Mouse (Mus musculus) heart, adult 2 months (tissue): ENCODE results near the gene Morc2b.

ENCODE experiments used
- CTCF ChIP-seq: fragments of 200-600 bp; IDR thresholded peaks from 2 replicates; pipeline ENCODE4 v1.8.1; 2022; ENCODE audit warnings: antibody characterized with exemption, mild to moderate bottlenecking, moderate library complexity
- POLR2A ChIP-seq: fragments of 200-500 bp; IDR thresholded peaks from 2 replicates; pipeline ENCODE4 v1.6.1; 2011; ENCODE audit warnings: mild to moderate bottlenecking, low read depth, low read length, control low read depth; ENCODE audit not compliant: insufficient read depth

DNA sequence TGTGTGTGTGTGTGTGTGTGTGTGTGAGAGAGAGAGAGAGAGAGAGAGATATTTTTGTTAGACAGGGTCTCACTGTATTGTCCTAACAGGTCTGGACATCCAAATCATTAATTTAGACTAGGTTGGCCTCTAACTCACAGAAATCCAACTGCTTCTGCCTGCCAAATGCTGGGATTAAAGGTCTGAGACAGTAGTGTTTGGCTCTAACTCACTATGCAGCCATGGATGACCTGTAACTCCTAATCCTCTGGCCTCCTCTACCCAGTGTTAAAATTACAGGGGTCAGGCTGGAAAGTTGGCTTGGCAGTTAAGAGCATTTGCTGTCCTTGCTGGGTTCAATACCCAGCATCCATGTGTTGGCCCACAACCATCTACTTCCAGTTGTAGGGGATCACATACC is 14.9 kb downstream of the Morc2b start:
- no peak for TF ChIP-seq POLR2A
- no peak for TF ChIP-seq CTCF
